Comparison of ENCODE assay signal across 13 mouse cellular contexts in the genomic region with DNA sequence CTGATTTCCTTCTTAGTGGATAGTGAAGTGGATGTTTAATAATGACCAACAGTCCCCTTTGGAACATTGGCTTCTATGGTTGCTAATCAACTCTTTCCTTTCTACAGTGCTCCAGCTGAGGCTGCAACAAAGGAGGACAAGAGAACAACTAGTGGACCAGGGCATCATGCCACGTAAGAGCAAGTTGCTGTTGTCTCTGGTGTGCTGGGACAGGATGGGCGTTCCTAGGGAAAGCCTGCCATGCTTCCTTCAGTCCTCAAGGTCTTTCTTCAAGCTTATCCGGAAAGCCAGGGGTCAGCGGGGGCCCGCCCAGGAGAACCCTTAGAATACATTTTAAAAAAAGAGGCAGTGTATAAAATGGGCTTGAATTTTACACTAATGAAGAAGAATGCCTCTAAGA.
DNase-seq lines count a peak whose midpoint lies in the region; ATAC-seq and TF ChIP-seq lines count a peak whose summit lies in the region.
"Had no signal": no experiment of that assay in that cellular context is flagged by ENCODE, and none has a peak within 500 bp of the region (broad histone marks: within the 10 kb centered on the region; RNA-seq: fewer than 3 reads in every experiment).

No protein-coding gene starts in this region.

- 63% methylated on average over 5 of the region's 5 CpGs for WGBS in heart, adult 2 months
- 86% methylated on average over 5 of the region's 5 CpGs for WGBS in heart, embryonic 11.5 days (ENCODE audit: insufficient replicate concordance)
- 91% methylated on average over 5 of the region's 5 CpGs for WGBS in forebrain, embryonic 15.5 days

- peak; percentile 54 to 78 for DNase-seq in heart, adult 2 months
- peak; percentile 69 for DNase-seq in heart, adult 8-10 months (ENCODE audit: low spot score)
- DNase-seq in kidney, adult 8-10 months, result peak; percentile 45 to 54
- DNase-seq in lung, postnatal 10 days, result peak; percentile 75
- DNase-seq in urinary bladder, postnatal 25 days (ENCODE audit: low spot score), result no peak
- no peak for DNase-seq in cerebellum, adult 11-12 months
- DNase-seq: cerebellum, adult 9-11 months; layer of hippocampus, postnatal 36 days had no signal

- H3K4me1 ChIP-seq in heart, adult 2 months (ENCODE audit: control insufficient read depth, insufficient read depth, low read length), result peaks cover 9% of the 10 kb centered on the region
- peaks cover 12% of the 10 kb centered on the region for H3K4me1 ChIP-seq in heart, embryonic 11.5 days (ENCODE audit: control insufficient read depth, insufficient read depth, low read length)
- no peaks in the 10 kb centered on the region for H3K4me1 ChIP-seq in forebrain, embryonic 15.5 days

- intact Hi-C loops in heart, adult 2 months (cut with DNase I), result no loop called here

- no peak overlapping the region for H3K4me3 ChIP-seq in heart, adult 2 months
- H3K4me3 ChIP-seq in heart, embryonic 11.5 days (ENCODE audit: low read depth, low read length), result no peak overlapping the region
- no peak overlapping the region for H3K4me3 ChIP-seq in forebrain, embryonic 15.5 days

- H3K9ac ChIP-seq in heart, adult 2 months (ENCODE audit: low read depth, low read length), result no peak overlapping the region
- H3K9ac ChIP-seq in heart, embryonic 11.5 days (ENCODE audit: low read depth, low read length), result no peak overlapping the region
- no peak overlapping the region for H3K9ac ChIP-seq in forebrain, embryonic 15.5 days (replicated peaks)

- TF ChIP-seq EP300 in heart, adult 2 months (IDR thresholded peaks at IDR 0.05; ENCODE audit: insufficient read depth, low read depth, low read length), result peak; percentile 97

- no peaks in the 10 kb centered on the region for H3K79me2 ChIP-seq in heart, adult 2 months (replicated peaks; ENCODE audit: control insufficient read depth, insufficient read depth, low read length)

- no peak for ATAC-seq in heart, embryonic 11.5 days (replicated peaks; ENCODE audit: insufficient number of reproducible peaks, low FRiP score, low TSS enrichment)
- no peak for ATAC-seq in forebrain, embryonic 15.5 days (replicated peaks)
- ATAC-seq: CD4-positive, CD25-positive, alpha-beta regulatory T cell, adult 4 months; forebrain, embryonic 16.5 days had no signal

- peak overlapping the region; percentile 71 for H3K27ac ChIP-seq in heart, adult 2 months
- no peak overlapping the region for H3K27ac ChIP-seq in heart, embryonic 11.5 days (ENCODE audit: low read depth, low read length)
- H3K27ac ChIP-seq in forebrain, embryonic 15.5 days (replicated peaks), result no peak overlapping the region
- H3K27ac ChIP-seq: macrophage had no signal

- H3K27me3 ChIP-seq in heart, adult 2 months (ENCODE audit: control insufficient read depth, insufficient read depth, low read length), result no peaks in the 10 kb centered on the region
- no peaks in the 10 kb centered on the region for H3K27me3 ChIP-seq in heart, embryonic 11.5 days (ENCODE audit: control insufficient read depth, insufficient read depth, low read length)
- no peaks in the 10 kb centered on the region for H3K27me3 ChIP-seq in forebrain, embryonic 15.5 days

- no peaks in the 10 kb centered on the region for H3K9me3 ChIP-seq in heart, embryonic 11.5 days (replicated peaks; ENCODE audit: control insufficient read depth, low read length)
- H3K9me3 ChIP-seq in forebrain, embryonic 15.5 days, result no peaks in the 10 kb centered on the region

- peaks cover 21% of the 10 kb centered on the region for H3K36me3 ChIP-seq in heart, adult 2 months (ENCODE audit: control insufficient read depth, insufficient read depth, low read length)
- no peaks in the 10 kb centered on the region; the same call in 1 of the 2 replicates for H3K36me3 ChIP-seq in heart, embryonic 11.5 days (ENCODE audit: control insufficient read depth, insufficient read depth, low read length)
- H3K36me3 ChIP-seq in forebrain, embryonic 15.5 days, result 0 out of 2 replicates have a peak, but pooled peaks cover 2% of the 10 kb centered on the region

- peak; percentile 40; the same call in 1 of the 2 replicates for TF ChIP-seq POLR2A in heart, adult 2 months (IDR thresholded peaks at IDR 0.05; ENCODE audit: insufficient read depth, low read depth, low read length)

- 0 out of 2 replicates have a peak, but pooled peaks have one; percentile 6 for TF ChIP-seq CTCF in heart, adult 2 months (IDR thresholded peaks at IDR 0.05)

- no peak overlapping the region for H3K4me2 ChIP-seq in heart, embryonic 11.5 days
- H3K4me2 ChIP-seq in forebrain, embryonic 15.5 days (replicated peaks), result no peak overlapping the region

Comparison
In these comparisons a context has a peak if more than half of its experiments do, and no peak if none do; other contexts are left out.
1. DNase-seq: peak in heart, adult 2 months (2 of 2), heart, adult 8-10 months (single experiment), kidney, adult 8-10 months (2 of 2) and lung, postnatal 10 days (single experiment); none in urinary bladder, postnatal 25 days (single experiment) and cerebellum, adult 11-12 months (single experiment).